Mouse (Mus musculus): ENCODE results near the gene P2rx4. TPM values are rescaled to one million over a fixed set of nuclear protein-coding genes. Genes with fewer than 3 reads are reported as not detected.
A peak's percentile ranks its signal among the peaks of the same experiment; 100 is the strongest.

Gene P2rx4
- polyA plus RNA-seq, 1 experiment from 2014 or later, result 6.6 TPM

DNA sequence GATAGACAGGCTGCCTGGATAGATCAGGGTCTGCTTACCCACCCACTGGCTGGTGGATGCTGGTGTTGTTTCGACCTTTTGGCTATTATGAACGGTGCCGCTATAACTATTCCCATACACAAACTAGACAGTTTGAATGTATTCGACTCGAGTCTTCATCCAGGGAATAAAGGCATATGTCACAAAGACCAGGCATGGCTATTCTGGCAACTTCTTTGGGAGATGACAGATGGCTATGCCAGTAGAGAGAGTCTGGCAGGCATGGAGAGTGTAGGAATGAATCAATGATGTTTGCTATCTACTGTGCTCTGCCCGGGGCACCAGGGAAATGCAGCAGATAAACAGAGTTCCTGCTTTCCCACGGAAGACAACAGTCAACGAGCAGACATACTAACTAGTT lies 27.5 kb upstream of the P2rx4 start:
- H3K4me3 ChIP-seq (ENCODE audit: low read depth, low read length), result no peak overlapping the region
- no peak overlapping the region for H3K9ac ChIP-seq (ENCODE audit: low read length)
- H3K27me3 ChIP-seq (replicated peaks; ENCODE audit: control insufficient read depth, insufficient read depth, low read length), result no peaks in the 10 kb centered on the region
- H3K4me2 ChIP-seq (ENCODE audit: low read length), result no peak overlapping the region
- WGBS, result 83% methylated on average over 8 of the region's 8 CpGs
- no peak overlapping the region for H3K27ac ChIP-seq (ENCODE audit: low read depth, low read length)
- H3K36me3 ChIP-seq (ENCODE audit: control insufficient read depth, insufficient read depth, low read length), result no peaks in the 10 kb centered on the region
- DNase-seq (ENCODE audit: low spot score) (no peak), ATAC-seq (no peak)
- no peaks in the 10 kb centered on the region for H3K4me1 ChIP-seq (ENCODE audit: control insufficient read depth, insufficient read depth, low read length)
- H3K9me3 ChIP-seq (replicated peaks; ENCODE audit: control insufficient read depth, low read length), result no peaks in the 10 kb centered on the region

DNA sequence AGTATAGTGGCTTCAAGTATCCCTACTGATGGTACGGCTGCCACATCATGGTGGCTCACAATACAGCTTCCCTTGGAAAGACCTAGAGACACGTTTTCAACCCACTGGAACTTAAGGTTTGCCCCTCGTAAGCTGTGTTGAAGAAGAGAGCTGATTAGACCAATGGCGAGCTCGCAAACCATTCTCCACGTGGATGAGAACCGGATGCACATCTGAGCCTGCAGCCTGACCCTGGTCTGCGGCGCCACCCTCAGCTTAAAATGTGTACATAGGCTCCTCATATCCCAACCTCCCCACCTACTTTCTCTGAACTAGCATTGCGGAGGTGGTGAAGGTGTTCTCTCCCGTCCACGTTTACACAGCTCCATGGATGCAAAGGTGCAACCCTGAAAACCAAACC lies 26.1 kb upstream of the P2rx4 start:
- Histone ChIP-seq H3K9me3 (replicated peaks; ENCODE audit: control insufficient read depth, low read length) (no peaks in the 10 kb centered on the region), H3K4me1 (ENCODE audit: control insufficient read depth, insufficient read depth, low read length) (no peaks in the 10 kb centered on the region), H3K36me3 (ENCODE audit: control insufficient read depth, insufficient read depth, low read length) (no peaks in the 10 kb centered on the region), H3K27me3 (replicated peaks; ENCODE audit: control insufficient read depth, insufficient read depth, low read length) (no peaks in the 10 kb centered on the region), H3K9ac (ENCODE audit: low read length) (no peak overlapping the region), H3K27ac (ENCODE audit: low read depth, low read length) (no peak overlapping the region), H3K4me2 (ENCODE audit: low read length) (no peak overlapping the region), H3K4me3 (ENCODE audit: low read depth, low read length) (no peak overlapping the region)
- ATAC-seq (no peak), DNase-seq (ENCODE audit: low spot score) (no peak)
- WGBS, result 81% methylated on average over 12 of the region's 12 CpGs

DNA sequence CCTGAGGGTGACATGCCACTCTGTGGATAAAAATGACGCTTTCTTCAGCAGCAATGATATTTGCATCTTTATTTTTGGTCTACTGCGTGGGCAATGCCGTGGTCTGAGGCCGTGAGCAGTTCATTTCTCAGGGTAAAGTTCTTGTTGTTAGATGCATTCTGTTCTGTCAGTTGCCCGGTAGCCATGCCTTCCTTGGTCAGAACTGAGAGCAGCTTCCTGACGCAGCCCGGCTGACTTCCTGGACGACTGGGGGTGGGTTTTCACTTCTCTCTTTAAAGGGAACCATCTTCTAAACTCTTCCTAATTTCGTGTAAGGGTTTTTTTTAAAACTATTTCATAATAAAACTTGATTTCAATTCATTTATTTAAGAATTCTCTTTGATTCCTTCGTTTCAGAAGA lies 23.4 kb upstream of the P2rx4 start:
- H3K9ac ChIP-seq (ENCODE audit: low read length), result no peak overlapping the region
- no peaks in the 10 kb centered on the region for H3K27me3 ChIP-seq (replicated peaks; ENCODE audit: control insufficient read depth, insufficient read depth, low read length)
- no peaks in the 10 kb centered on the region for H3K36me3 ChIP-seq (ENCODE audit: control insufficient read depth, insufficient read depth, low read length)
- no peaks in the 10 kb centered on the region for H3K9me3 ChIP-seq (replicated peaks; ENCODE audit: control insufficient read depth, low read length)
- ATAC-seq (no peak), DNase-seq (ENCODE audit: low spot score) (no peak)
- H3K4me3 ChIP-seq (ENCODE audit: low read depth, low read length), result no peak overlapping the region
- H3K4me1 ChIP-seq (ENCODE audit: control insufficient read depth, insufficient read depth, low read length), result no peaks in the 10 kb centered on the region
- 82% methylated on average over 10 of the region's 10 CpGs for WGBS
- no peak overlapping the region for H3K4me2 ChIP-seq (ENCODE audit: low read length)
- H3K27ac ChIP-seq (ENCODE audit: low read depth, low read length), result no peak overlapping the region

DNA sequence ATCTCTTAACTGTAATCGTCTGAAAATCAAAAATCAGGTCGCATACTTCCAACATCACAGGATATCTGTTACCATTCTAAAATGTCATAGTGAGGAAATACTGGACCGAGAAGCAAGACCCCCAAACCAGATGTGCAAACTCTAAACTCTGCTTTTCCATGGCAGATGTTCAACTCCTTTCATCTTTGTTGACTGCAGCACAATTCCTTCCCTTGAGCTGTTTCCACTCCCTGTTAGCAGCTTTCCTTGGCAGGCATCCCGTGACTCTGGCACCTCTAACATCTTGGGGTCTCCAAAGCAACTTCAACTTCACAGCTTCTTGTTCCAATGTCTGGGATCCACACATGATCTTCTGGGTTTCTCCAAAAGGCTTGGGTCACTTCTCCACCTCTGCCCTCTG lies 20.0 kb upstream of the P2rx4 start:
- no peak overlapping the region for H3K4me2 ChIP-seq (ENCODE audit: low read length)
- no peak for DNase-seq (ENCODE audit: low spot score)
- no peak overlapping the region for H3K27ac ChIP-seq (ENCODE audit: low read depth, low read length)
- H3K4me1 ChIP-seq (ENCODE audit: control insufficient read depth, insufficient read depth, low read length), result no peaks in the 10 kb centered on the region
- no peak overlapping the region for H3K4me3 ChIP-seq (ENCODE audit: low read depth, low read length)
- WGBS, result 89% methylated on average over 4 of the region's 4 CpGs
- H3K9me3 ChIP-seq (replicated peaks; ENCODE audit: control insufficient read depth, low read length), result no peaks in the 10 kb centered on the region
- H3K36me3 ChIP-seq (ENCODE audit: control insufficient read depth, insufficient read depth, low read length), result no peaks in the 10 kb centered on the region
- no peak for ATAC-seq
- H3K9ac ChIP-seq (ENCODE audit: low read length), result no peak overlapping the region
- no peaks in the 10 kb centered on the region for H3K27me3 ChIP-seq (replicated peaks; ENCODE audit: control insufficient read depth, insufficient read depth, low read length)

DNA sequence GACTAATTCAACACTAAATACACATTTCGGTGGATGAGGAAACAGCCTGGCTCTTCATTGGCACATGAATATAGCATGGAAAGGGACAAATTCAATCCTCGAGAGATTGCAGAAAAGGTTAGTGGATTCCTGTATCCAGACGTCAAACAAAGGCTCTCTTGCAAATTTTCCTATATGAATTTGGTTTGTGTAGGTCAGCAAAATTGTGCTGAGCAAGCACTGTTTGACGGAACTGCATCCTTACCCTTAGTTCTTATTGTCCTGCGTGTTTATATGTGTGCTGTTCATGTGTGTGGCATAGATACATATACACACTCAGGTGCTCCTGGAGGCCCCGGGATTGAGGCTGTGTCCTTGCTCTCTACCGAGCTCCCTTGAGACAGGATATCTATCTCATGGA lies 18.2 kb upstream of the P2rx4 start:
- ATAC-seq (no peak), DNase-seq (ENCODE audit: low spot score) (no peak)
- H3K9me3 ChIP-seq (replicated peaks; ENCODE audit: control insufficient read depth, low read length), result no peaks in the 10 kb centered on the region
- no peaks in the 10 kb centered on the region for H3K36me3 ChIP-seq (ENCODE audit: control insufficient read depth, insufficient read depth, low read length)
- H3K27ac ChIP-seq (ENCODE audit: low read depth, low read length), result no peak overlapping the region
- 0 out of 2 replicates have a peak, but pooled peaks cover 5% of the 10 kb centered on the region for H3K4me1 ChIP-seq (ENCODE audit: control insufficient read depth, insufficient read depth, low read length)
- H3K9ac ChIP-seq (ENCODE audit: low read length), result no peak overlapping the region
- no peaks in the 10 kb centered on the region for H3K27me3 ChIP-seq (replicated peaks; ENCODE audit: control insufficient read depth, insufficient read depth, low read length)
- H3K4me3 ChIP-seq (ENCODE audit: low read depth, low read length), result no peak overlapping the region
- no peak overlapping the region for H3K4me2 ChIP-seq (ENCODE audit: low read length)
- 89% methylated on average over 7 of the region's 7 CpGs for WGBS

DNA sequence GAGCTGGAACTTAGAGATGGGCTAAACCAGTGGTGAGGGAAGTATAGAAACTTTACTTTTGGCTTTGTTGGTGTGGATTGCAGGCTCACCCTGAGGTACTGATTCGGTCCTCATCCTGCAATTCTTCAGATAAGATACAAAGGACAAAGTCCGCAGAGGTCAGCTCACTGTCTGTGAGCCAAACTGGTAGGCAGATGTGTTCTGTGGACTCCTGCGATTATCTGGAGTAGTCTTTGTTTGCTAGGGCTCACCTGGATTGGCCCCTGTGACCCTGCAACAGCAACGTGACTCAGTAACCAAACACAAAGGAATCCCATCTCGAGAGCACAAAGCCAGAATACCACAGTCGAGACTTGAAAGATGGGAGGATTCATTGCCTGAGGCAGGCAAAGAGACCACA lies 16.9 kb upstream of the P2rx4 start:
- H3K9me3 ChIP-seq (replicated peaks; ENCODE audit: control insufficient read depth, low read length), result no peaks in the 10 kb centered on the region
- 0 out of 2 replicates have a peak, but pooled peaks cover 5% of the 10 kb centered on the region for H3K4me1 ChIP-seq (ENCODE audit: control insufficient read depth, insufficient read depth, low read length)
- ATAC-seq (no peak), DNase-seq (ENCODE audit: low spot score) (no peak)
- no peak overlapping the region for H3K4me3 ChIP-seq (ENCODE audit: low read depth, low read length)
- no peak overlapping the region for H3K27ac ChIP-seq (ENCODE audit: low read depth, low read length)
- no peak overlapping the region for H3K9ac ChIP-seq (ENCODE audit: low read length)
- no peaks in the 10 kb centered on the region for H3K36me3 ChIP-seq (ENCODE audit: control insufficient read depth, insufficient read depth, low read length)
- no peak overlapping the region for H3K4me2 ChIP-seq (ENCODE audit: low read length)
- 44% methylated on average over 6 of the region's 6 CpGs for WGBS
- H3K27me3 ChIP-seq (replicated peaks; ENCODE audit: control insufficient read depth, insufficient read depth, low read length), result no peaks in the 10 kb centered on the region

DNA sequence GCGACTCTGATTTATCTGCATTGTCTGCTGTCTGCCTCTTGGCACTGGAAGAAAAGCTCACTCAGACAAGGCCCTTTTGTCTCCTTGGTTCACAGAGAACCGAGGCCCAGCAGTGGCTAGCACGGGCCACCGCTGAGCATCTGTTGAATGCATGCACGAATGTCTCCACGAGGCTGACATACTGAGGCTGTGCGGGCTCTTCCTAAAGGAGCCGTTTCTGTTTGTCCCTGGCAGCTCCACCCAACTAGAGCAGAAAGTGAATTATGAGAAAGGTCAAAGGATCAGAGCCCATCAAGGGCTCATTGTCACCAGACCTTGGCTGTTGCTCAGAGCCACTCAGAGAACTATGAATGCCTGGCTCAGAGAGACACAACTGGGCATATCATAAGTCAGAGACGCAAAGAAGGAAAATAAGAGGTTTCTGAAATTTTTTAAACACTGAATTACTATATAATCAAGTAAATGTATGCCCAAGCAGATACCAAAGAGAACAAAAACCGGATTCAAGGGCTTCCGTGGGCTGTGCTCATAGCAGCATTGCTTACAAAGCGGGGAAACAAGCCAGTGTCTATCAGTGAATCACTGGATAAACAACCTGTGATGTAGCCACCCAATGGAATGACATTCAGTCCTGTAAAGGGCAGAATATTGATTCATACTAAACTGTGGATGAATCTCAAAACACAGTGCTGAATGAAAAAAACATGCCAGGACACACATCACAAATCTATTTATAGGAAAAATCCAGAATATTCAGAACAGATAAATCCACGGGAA lies 13.7 kb upstream of the P2rx4 start:
- H3K27ac ChIP-seq (ENCODE audit: low read depth, low read length), result peak overlapping the region; percentile 48; the same call in 1 of the 2 replicates

DNA sequence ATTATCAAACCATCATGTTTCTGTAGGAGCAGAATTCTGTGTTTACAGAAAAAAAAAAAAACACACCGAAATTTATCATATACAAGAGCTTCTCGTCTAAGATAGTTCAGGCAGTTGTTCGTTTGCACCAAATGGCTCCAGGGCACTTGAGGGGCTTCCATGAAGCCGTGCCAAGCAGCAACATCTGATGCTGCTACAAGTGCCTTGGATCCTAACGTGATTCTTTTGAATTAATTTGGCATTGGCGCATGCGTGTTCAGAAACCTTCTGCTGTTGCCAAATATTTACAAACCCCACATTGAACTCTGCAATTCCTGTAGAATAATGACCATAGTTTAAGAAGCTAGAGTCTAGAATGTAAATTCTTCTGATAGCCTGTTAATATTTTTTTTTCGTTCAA lies 11.8 kb upstream of the P2rx4 start:
- no peaks in the 10 kb centered on the region for H3K27me3 ChIP-seq (replicated peaks; ENCODE audit: control insufficient read depth, insufficient read depth, low read length)
- H3K36me3 ChIP-seq (ENCODE audit: control insufficient read depth, insufficient read depth, low read length), result no peaks in the 10 kb centered on the region
- DNase-seq (ENCODE audit: low spot score) (peak; percentile 93), ATAC-seq (no peak)
- 0 out of 2 replicates have a peak, but pooled peaks cover 5% of the 10 kb centered on the region for H3K4me1 ChIP-seq (ENCODE audit: control insufficient read depth, insufficient read depth, low read length)
- no peak overlapping the region for H3K4me2 ChIP-seq (ENCODE audit: low read length)
- no peak overlapping the region for H3K9ac ChIP-seq (ENCODE audit: low read length)
- H3K9me3 ChIP-seq (replicated peaks; ENCODE audit: control insufficient read depth, low read length), result no peaks in the 10 kb centered on the region
- H3K27ac ChIP-seq (ENCODE audit: low read depth, low read length), result no peak overlapping the region
- H3K4me3 ChIP-seq (ENCODE audit: low read depth, low read length), result no peak overlapping the region
- WGBS, result 42% methylated on average over 8 of the region's 8 CpGs

More for the DNA sequence above, 13.7 kb upstream of the P2rx4 start:
- no peaks in the 10 kb centered on the region for H3K27me3 ChIP-seq (replicated peaks; ENCODE audit: control insufficient read depth, insufficient read depth, low read length)
- H3K9ac ChIP-seq (ENCODE audit: low read length), result no peak overlapping the region
- H3K4me3 ChIP-seq (ENCODE audit: low read depth, low read length), result no peak overlapping the region
- 23% methylated on average over 13 of the region's 13 CpGs for WGBS
- 0 out of 2 replicates have a peak, but pooled peaks cover 5% of the 10 kb centered on the region for H3K4me1 ChIP-seq (ENCODE audit: control insufficient read depth, insufficient read depth, low read length)
- ATAC-seq (peak; percentile 52), DNase-seq (ENCODE audit: low spot score) (peak; percentile 70)
- H3K9me3 ChIP-seq (replicated peaks; ENCODE audit: control insufficient read depth, low read length), result no peaks in the 10 kb centered on the region
- no peaks in the 10 kb centered on the region for H3K36me3 ChIP-seq (ENCODE audit: control insufficient read depth, insufficient read depth, low read length)
- no peak overlapping the region for H3K4me2 ChIP-seq (ENCODE audit: low read length)

DNA sequence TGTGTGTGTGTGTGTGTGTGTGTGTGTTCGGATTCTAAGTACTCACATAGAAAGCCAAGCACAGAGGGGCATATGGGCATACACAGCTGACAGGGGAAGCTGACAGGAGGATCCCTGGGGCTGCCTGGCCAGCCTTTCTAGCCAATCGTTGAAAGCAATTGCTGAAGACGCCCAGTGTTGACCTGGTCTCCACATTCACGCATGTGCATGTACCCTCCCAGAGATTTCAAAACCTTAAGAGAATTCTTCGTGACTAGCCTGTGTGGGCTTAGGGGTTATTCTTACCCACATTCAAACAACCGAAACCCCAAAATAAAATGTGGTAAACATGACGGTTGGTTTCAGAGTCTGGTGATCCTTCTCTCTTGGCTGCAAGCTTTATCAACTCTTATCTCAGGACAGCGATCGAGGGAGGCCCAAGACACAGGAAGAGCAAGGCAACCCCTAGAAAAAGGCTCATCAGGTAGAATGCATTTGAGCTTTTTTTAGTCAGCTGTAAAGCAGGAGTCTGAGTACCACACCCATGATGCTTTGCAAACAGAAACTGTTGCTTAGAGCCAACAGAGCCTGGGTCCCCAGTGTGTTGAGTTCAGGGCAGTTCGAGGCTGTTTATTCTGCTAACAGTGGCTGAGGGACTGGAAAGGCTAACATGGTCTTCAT lies 9.2 kb upstream of the P2rx4 start:
- 86% methylated on average over 10 of the region's 10 CpGs for WGBS
- Histone ChIP-seq H3K4me1 (ENCODE audit: control insufficient read depth, insufficient read depth, low read length) (0 out of 2 replicates have a peak, but pooled peaks cover 5% of the 10 kb centered on the region), H3K9me3 (replicated peaks; ENCODE audit: control insufficient read depth, low read length) (no peaks in the 10 kb centered on the region), H3K4me3 (ENCODE audit: low read depth, low read length) (no peak overlapping the region), H3K36me3 (ENCODE audit: control insufficient read depth, insufficient read depth, low read length) (no peaks in the 10 kb centered on the region), H3K9ac (ENCODE audit: low read length) (no peak overlapping the region), H3K27me3 (replicated peaks; ENCODE audit: control insufficient read depth, insufficient read depth, low read length) (no peaks in the 10 kb centered on the region), H3K4me2 (ENCODE audit: low read length) (no peak overlapping the region), H3K27ac (ENCODE audit: low read depth, low read length) (no peak overlapping the region)
- ATAC-seq (no peak), DNase-seq (ENCODE audit: low spot score) (no peak)

Data from forebrain, embryonic 14.5 days (tissue).